Mouse (Mus musculus) intestine, postnatal 0 days (tissue): ENCODE results near the gene Pop7. TPM values are rescaled to one million over a fixed set of nuclear protein-coding genes. Genes with fewer than 3 reads are reported as not detected.

ENCODE experiments used
- ATAC-seq: fragments of 200-750 bp; cut with Nextera tagmentation; 2 replicates; pipeline ENCODE4 v1.8.0; 2017; ENCODE audit warnings: mild to moderate bottlenecking, moderate TSS enrichment, moderate library complexity
- H3K27ac ChIP-seq: fragments of 300-500 bp; sonication (generic); 2 replicates; pipeline ENCODE4 v1.5.1; 2014; ENCODE audit warnings: mild to moderate bottlenecking, low read depth, low read length, moderate library complexity
- H3K27me3 ChIP-seq: fragments of 300-500 bp; sonication (generic); replicated peaks from 2 replicates; pipeline ENCODE4 v1.6.1; 2014; ENCODE audit warnings: low read length, mixed read lengths; ENCODE audit not compliant: control insufficient read depth, insufficient read depth
- H3K36me3 ChIP-seq: fragments of 300-500 bp; sonication (generic); 2 replicates; pipeline ENCODE4 v1.6.1; 2014; ENCODE audit warnings: mild to moderate bottlenecking, moderate library complexity; ENCODE audit not compliant: control insufficient read depth, insufficient read depth
- H3K4me1 ChIP-seq: fragments of 300-500 bp; sonication (generic); replicated peaks from 2 replicates; pipeline ENCODE4 v1.6.1; 2014; ENCODE audit warnings: antibody characterized with exemption, low read length, mixed read lengths; ENCODE audit not compliant: control insufficient read depth, insufficient read depth
- H3K4me2 ChIP-seq: fragments of 300-500 bp; sonication (generic); replicated peaks from 2 replicates; pipeline ENCODE4 v1.6.1; 2014; ENCODE audit warnings: low read depth, mild to moderate bottlenecking, moderate library complexity
- H3K4me3 ChIP-seq: fragments of 300-500 bp; sonication (generic); 2 replicates; pipeline ENCODE4 v1.5.1; 2014; ENCODE audit warnings: low read depth, low read length
- H3K9ac ChIP-seq: fragments of 300-500 bp; sonication (generic); 2 replicates; pipeline ENCODE4 v1.6.1; 2014; ENCODE audit warnings: mild to moderate bottlenecking, low read depth, low read length
- H3K9me3 ChIP-seq: fragments of 300-500 bp; sonication (generic); 2 replicates; pipeline ENCODE4 v1.6.1; 2016; ENCODE audit warnings: mixed run types; ENCODE audit not compliant: control insufficient read depth
- CTCF ChIP-seq: sonication (generic); IDR thresholded peaks from 2 replicates; pipeline ENCODE4 v1.5.1; 2016; ENCODE audit warnings: low read depth, mild to moderate bottlenecking, control low read depth, antibody characterized with exemption, moderate library complexity
- WGBS: fragments of 180-500 bp; shearing (Covaris S2); extraction: QIAGEN DNeasy Blood & Tissue Kit; methylation state at CpG from one replicate; pipeline ENCODE4 v1.1.7; 2014; 5-methylcytosine and 5-hydroxymethylcytosine counted together
- microRNA-seq: library from miRNA; unstranded; fragments of <30 nt; microRNA quantifications from one replicate; pipeline ENCODE4, GENCODE M21; 2016
- polyA plus RNA-seq: library from polyadenylated mRNA; unstranded; fragments of >200 nt; fragmentation: Nextera tagmentation; extraction: Ambion mirVana; gene quantifications from 2 replicates; pipeline ENCODE4 v1.2.1, GENCODE M21; 2015

The Pop7 gene
- polyA plus RNA-seq, 1 experiment from 2014 or later = 47.9 TPM

GRCm38 (mm10) chr5:137472252-137472904, 29.9 kb downstream of the Pop7 start:
- peak overlapping the region; percentile 54 for H3K27ac ChIP-seq
- peaks cover 6% of the 10 kb centered on the region; the same call in 1 of the 2 replicates for H3K4me1 ChIP-seq
- no peaks in the 10 kb centered on the region for H3K27me3 ChIP-seq
- H3K9me3 ChIP-seq = no peaks in the 10 kb centered on the region
- H3K4me2 ChIP-seq = no peak overlapping the region
- no peak overlapping the region for H3K4me3 ChIP-seq
- no peak overlapping the region for H3K9ac ChIP-seq
- ATAC-seq = peak; percentile 90
- 27% methylated on average over 5 of the region's 5 CpGs for WGBS
- H3K36me3 ChIP-seq = no peaks in the 10 kb centered on the region
- TF ChIP-seq CTCF = no peak

- no peak overlapping the region for H3K4me3 ChIP-seq
Observed at GRCm38 (mm10) chr5:137466946-137467345, 35.4 kb downstream of the Pop7 start.

GRCm38 (mm10) chr5:137465049-137465448, 37.3 kb downstream of the Pop7 start:
- Histone ChIP-seq H3K4me3 (no peak overlapping the region), H3K4me1 (no peaks in the 10 kb centered on the region), H3K36me3 (no peaks in the 10 kb centered on the region), H3K4me2 (no peak overlapping the region), H3K27me3 (no peaks in the 10 kb centered on the region), H3K9ac (no peak overlapping the region), H3K9me3 (no peaks in the 10 kb centered on the region), H3K27ac (no peak overlapping the region)
- WGBS = 59% methylated on average over 3 of the region's 3 CpGs
- ATAC-seq = no peak
- peak; percentile 66 for TF ChIP-seq CTCF

More at GRCm38 (mm10) chr5:137466946-137467345, 35.4 kb downstream of the Pop7 start:
- H3K9ac ChIP-seq = no peak overlapping the region
- no peak for TF ChIP-seq CTCF
- H3K27me3 ChIP-seq = no peaks in the 10 kb centered on the region
- 93% methylated on average over 6 of the region's 6 CpGs for WGBS
- no peaks in the 10 kb centered on the region for H3K36me3 ChIP-seq
- ATAC-seq = no peak
- H3K27ac ChIP-seq = no peak overlapping the region
- no peaks in the 10 kb centered on the region for H3K9me3 ChIP-seq
- no peak overlapping the region for H3K4me2 ChIP-seq
- H3K4me1 ChIP-seq = no peaks in the 10 kb centered on the region

- Histone ChIP-seq H3K4me1 (no peaks in the 10 kb centered on the region), H3K27ac (no peak overlapping the region), H3K4me2 (no peak overlapping the region), H3K27me3 (no peaks in the 10 kb centered on the region), H3K9me3 (no peaks in the 10 kb centered on the region), H3K9ac (no peak overlapping the region), H3K36me3 (no peaks in the 10 kb centered on the region), H3K4me3 (no peak overlapping the region)
- TF ChIP-seq CTCF = peak; percentile 71
- peak; percentile 97 for ATAC-seq
- 24% methylated on average over 7 of the region's 7 CpGs for WGBS
Observed at GRCm38 (mm10) chr5:137455866-137456591, 46.3 kb downstream of the Pop7 start.

- Histone ChIP-seq H3K27me3 (no peaks in the 10 kb centered on the region), H3K9ac (no peak overlapping the region), H3K4me3 (no peak overlapping the region), H3K36me3 (no peaks in the 10 kb centered on the region; the same call in 1 of the 2 replicates), H3K27ac (no peak overlapping the region), H3K9me3 (no peaks in the 10 kb centered on the region), H3K4me1 (no peaks in the 10 kb centered on the region), H3K4me2 (no peak overlapping the region)
- ATAC-seq = no peak
- no peak for TF ChIP-seq CTCF
- 76% methylated on average over 6 of the region's 6 CpGs for WGBS
Observed at GRCm38 (mm10) chr5:137455206-137455605, 47.1 kb downstream of the Pop7 start.

Small RNAs within 50 kb of the gene (microRNA-seq; reads per million reads assigned to microRNA genes)
- 1.1 reads per million for gene Mir6418

Other genes starting within 250 kb of the Pop7 start
- gene Ache, start 215.0 kb downstream of the Pop7 start, polyA plus RNA-seq = 8.9 and 9.6 TPM in 2 replicates
- gene Ufsp1, start 207.9 kb downstream of the Pop7 start, polyA plus RNA-seq = 10.4 and 11.0 TPM in 2 replicates
- 31.3 and 32.2 TPM in 2 replicates for gene Srrt, start 194.8 kb downstream of the Pop7 start, polyA plus RNA-seq
- gene Trip6, start 188.1 kb downstream of the Pop7 start, polyA plus RNA-seq = 23.8 and 24.8 TPM in 2 replicates
- gene Slc12a9, start 168.9 kb downstream of the Pop7 start, polyA plus RNA-seq = 11.8 and 13.4 TPM in 2 replicates
- 12.6 and 12.9 TPM in 2 replicates for gene Ephb4, start 152.4 kb downstream of the Pop7 start, polyA plus RNA-seq
- 0.35 and 0.42 TPM in 2 replicates for gene Zan, start 25.5 kb downstream of the Pop7 start, polyA plus RNA-seq
- 4.7 and 6.4 TPM in 2 replicates for gene Gigyf1, start 16.0 kb upstream of the Pop7 start, polyA plus RNA-seq
- not detected in 2 replicates for gene Epo, start 30.7 kb upstream of the Pop7 start, polyA plus RNA-seq
- 386 and 389 TPM in 2 replicates for gene Gnb2, start 31.0 kb upstream of the Pop7 start, polyA plus RNA-seq
- 2.1 and 2.9 TPM in 2 replicates for gene Actl6b, start 51.0 kb upstream of the Pop7 start, polyA plus RNA-seq
- 0.27 and 0.50 TPM in 2 replicates for gene Tfr2, start 67.3 kb upstream of the Pop7 start, polyA plus RNA-seq
- gene Mospd3, start 98.5 kb upstream of the Pop7 start, polyA plus RNA-seq = 35.3 and 38.0 TPM in 2 replicates
- 44.2 and 44.6 TPM in 2 replicates for gene Pcolce, start 111.3 kb upstream of the Pop7 start, polyA plus RNA-seq
- 0.16 and 0.25 TPM in 2 replicates for gene Fbxo24, start 126.5 kb upstream of the Pop7 start, polyA plus RNA-seq
- gene Lrch4, start 126.6 kb upstream of the Pop7 start, polyA plus RNA-seq = 31.5 and 31.6 TPM in 2 replicates
- gene Gm20605, start 126.7 kb upstream of the Pop7 start, polyA plus RNA-seq = 1.3 and 1.8 TPM in 2 replicates
- 2.3 and 4.8 TPM in 2 replicates for gene Sap25, start 138.8 kb upstream of the Pop7 start, polyA plus RNA-seq
- 0.09 and 0.18 TPM in 2 replicates for gene Irs3, start 143.2 kb upstream of the Pop7 start, polyA plus RNA-seq
- 16.8 and 19.0 TPM in 2 replicates for gene Agfg2, start 182.2 kb upstream of the Pop7 start, polyA plus RNA-seq
- gene Nyap1, start 239.1 kb upstream of the Pop7 start, polyA plus RNA-seq = 1.6 and 2.0 TPM in 2 replicates
- gene Tsc22d4, start 243.2 kb upstream of the Pop7 start, polyA plus RNA-seq = 111 and 119 TPM in 2 replicates